Mouse (Mus musculus): ENCODE results near the gene Pglyrp1. TPM values are rescaled to one million over a fixed set of nuclear protein-coding genes. Genes with fewer than 3 reads are reported as not detected.

Pglyrp1 gene
- polyA plus RNA-seq (2012; rRNA removed): 1,287 and 1,800 TPM in 2 replicates

GRCm38 (mm10) chr7:18871031-18871430 is at the start of gene Pglyrp1:
TSS of gene Pglyrp1 (plus strand) at chr7:18871331.

GRCm38 (mm10) chr7:18821507-18821906 is 49.6 kb upstream of the Pglyrp1 start, which contains the start of gene Psg17:
TSS of gene Psg17 (minus strand) at chr7:18821607.

GRCm38 (mm10) chr7:18839865-18840264 is 31.3 kb upstream of the Pglyrp1 start, which contains the start of gene Mill2:
TSS of gene Mill2 (plus strand) at chr7:18839966.

GRCm38 (mm10) chr7:18910241-18910831 is 39.2 kb downstream of the Pglyrp1 start, which contains the start of gene Ccdc61:
TSS of gene Ccdc61 (minus strand) at chr7:18910415.

GRCm38 (mm10) chr7:18925162-18925938 is 54.2 kb downstream of the Pglyrp1 start, which contains the start of gene Nova2:
TSS of gene Nova2 (plus strand) at chr7:18925888.

Other genes with a start within 250 kb of the Pglyrp1 start
- not detected in 2 replicates for gene Psg21, start 214.6 kb upstream of the Pglyrp1 start, polyA plus RNA-seq (2012; rRNA removed)
- not detected in 2 replicates for gene Psg20, start 185.1 kb upstream of the Pglyrp1 start, polyA plus RNA-seq (2012; rRNA removed)
- gene Psg22, start 153.2 kb upstream of the Pglyrp1 start, polyA plus RNA-seq (2012; rRNA removed): 0.07 TPM in 1 of 2 replicates, not detected in the other
- gene Psg19, start 72.8 kb upstream of the Pglyrp1 start, polyA plus RNA-seq (2012; rRNA removed): not detected in 2 replicates
- 0.26 and 0.38 TPM in 2 replicates for gene Psg17, start 49.7 kb upstream of the Pglyrp1 start, polyA plus RNA-seq (2012; rRNA removed)
- gene Mill2, start 31.4 kb upstream of the Pglyrp1 start, polyA plus RNA-seq (2012; rRNA removed): 5.5 and 6.5 TPM in 2 replicates
- gene Ccdc61, start 39.1 kb downstream of the Pglyrp1 start, polyA plus RNA-seq (2012; rRNA removed): 24.9 and 30.9 TPM in 2 replicates
- gene Nova2, start 54.6 kb downstream of the Pglyrp1 start, polyA plus RNA-seq (2012; rRNA removed): 0.56 and 0.80 TPM in 2 replicates
- gene Nanos2, start 116.1 kb downstream of the Pglyrp1 start, polyA plus RNA-seq (2012; rRNA removed): not detected in 2 replicates
- gene Mypop, start 119.9 kb downstream of the Pglyrp1 start, polyA plus RNA-seq (2012; rRNA removed): 9.8 and 12.8 TPM in 2 replicates
- gene Irf2bp1, start 132.7 kb downstream of the Pglyrp1 start, polyA plus RNA-seq (2012; rRNA removed): 48.1 and 49.0 TPM in 2 replicates
- 70.8 and 76.2 TPM in 2 replicates for gene Foxa3, start 152.2 kb downstream of the Pglyrp1 start, polyA plus RNA-seq (2012; rRNA removed)
- 80.5 and 90.6 TPM in 2 replicates for gene Sympk, start 153.0 kb downstream of the Pglyrp1 start, polyA plus RNA-seq (2012; rRNA removed)
- not detected in 2 replicates for gene Rsph6a, start 183.4 kb downstream of the Pglyrp1 start, polyA plus RNA-seq (2012; rRNA removed)
- gene Dmwd, start 204.9 kb downstream of the Pglyrp1 start, polyA plus RNA-seq (2012; rRNA removed): 32.3 and 33.8 TPM in 2 replicates
- 613 and 864 TPM in 2 replicates for gene Dmpk, start 212.5 kb downstream of the Pglyrp1 start, polyA plus RNA-seq (2012; rRNA removed)
- gene Six5, start 223.3 kb downstream of the Pglyrp1 start, polyA plus RNA-seq (2012; rRNA removed): 45.2 and 56.4 TPM in 2 replicates
- not detected in 2 replicates for gene Gm4969, start 247.0 kb downstream of the Pglyrp1 start, polyA plus RNA-seq (2012; rRNA removed)
- 14.7 and 14.9 TPM in 2 replicates for gene Fbxo46, start 248.5 kb downstream of the Pglyrp1 start, polyA plus RNA-seq (2012; rRNA removed)